Mouse (Mus musculus): Measurements from ENCODE around the gene Actl7a. TPM values are rescaled to one million over a fixed set of nuclear protein-coding genes. Genes with fewer than 3 reads are reported as not detected.

Gene Actl7a
- polyA plus RNA-seq, 1 experiment from 2014 or later = not detected

Other genes with a start within 250 kb of the Actl7a start
- 0.11 TPM in 1 of 2 replicates, not detected in the other for gene Gm26657, start 3.3 kb upstream of the Actl7a start, polyA plus RNA-seq (2016; fragmentation: Nextera tagmentation; extraction: Ambion mirVana)
- not detected in 2 replicates for gene Actl7b, start 2.0 kb upstream of the Actl7a start, polyA plus RNA-seq (2016; fragmentation: Nextera tagmentation; extraction: Ambion mirVana)
- gene Elp1, start 58.9 kb downstream of the Actl7a start, polyA plus RNA-seq (2016; fragmentation: Nextera tagmentation; extraction: Ambion mirVana) = 91.9 and 96.8 TPM in 2 replicates
- 28.0 and 28.5 TPM in 2 replicates for gene Fam206a, start 58.9 kb downstream of the Actl7a start, polyA plus RNA-seq (2016; fragmentation: Nextera tagmentation; extraction: Ambion mirVana)
- gene Ctnnal1, start 121.8 kb downstream of the Actl7a start, polyA plus RNA-seq (2016; fragmentation: Nextera tagmentation; extraction: Ambion mirVana) = 29.6 and 33.2 TPM in 2 replicates
- gene Tmem245, start 204.0 kb downstream of the Actl7a start, polyA plus RNA-seq (2016; fragmentation: Nextera tagmentation; extraction: Ambion mirVana) = 13.6 and 14.7 TPM in 2 replicates
- 0.09 and 0.20 TPM in 2 replicates for gene Frrs1l, start 247.0 kb downstream of the Actl7a start, polyA plus RNA-seq (2016; fragmentation: Nextera tagmentation; extraction: Ambion mirVana)

Measured in limb, embryonic 10.5 days (tissue).